Mouse (Mus musculus) liver, embryonic 16.5 days (tissue): ENCODE measurements around the gene Fyn. TPM values are rescaled to one million over a fixed set of nuclear protein-coding genes. Genes with fewer than 3 reads are reported as not detected.

Source experiments
- ATAC-seq: fragments of 200-750 bp; cut with Nextera tagmentation; 2 replicates; pipeline ENCODE4 v1.8.0; 2017; ENCODE audit warnings: low read depth, mild to moderate bottlenecking, moderate number of reproducible peaks, moderate library complexity
- H3K27ac ChIP-seq: fragments of 300-500 bp; sonication (generic); 2 replicates; pipeline ENCODE4 v1.5.1; 2014; ENCODE audit warnings: mild to moderate bottlenecking, low read length
- H3K27me3 ChIP-seq: fragments of 300-500 bp; sonication (generic); 2 replicates; pipeline ENCODE4 v1.6.1; 2014; ENCODE audit warnings: low read depth, low read length, mixed read lengths; ENCODE audit not compliant: control insufficient read depth, insufficient read depth
- H3K36me3 ChIP-seq: fragments of 300-500 bp; sonication (generic); 2 replicates; pipeline ENCODE4 v1.6.1; 2014; ENCODE audit warnings: mild to moderate bottlenecking; ENCODE audit not compliant: control insufficient read depth, insufficient read depth
- H3K4me1 ChIP-seq: fragments of 300-500 bp; sonication (generic); 2 replicates; pipeline ENCODE4 v1.6.1; 2014; ENCODE audit warnings: low read depth, low read length, mixed read lengths; ENCODE audit not compliant: control insufficient read depth
- H3K4me2 ChIP-seq: fragments of 300-500 bp; sonication (generic); 2 replicates; pipeline ENCODE4 v1.6.1; 2014; ENCODE audit warnings: low read depth, low read length, mixed read lengths
- H3K4me3 ChIP-seq: fragments of 300-500 bp; sonication (generic); 2 replicates; pipeline ENCODE4 v1.5.1; 2014; ENCODE audit warnings: low read depth, mild to moderate bottlenecking, low read length
- H3K9ac ChIP-seq: fragments of 300-500 bp; sonication (generic); 2 replicates; pipeline ENCODE4 v1.6.1; 2014; ENCODE audit warnings: low read depth, low read length
- H3K9me3 ChIP-seq: fragments of 300-500 bp; sonication (generic); replicated peaks from 2 replicates; pipeline ENCODE4 v1.6.1; 2016; ENCODE audit warnings: low read length; ENCODE audit not compliant: control insufficient read depth
- WGBS: fragments of 180-500 bp; shearing (Covaris S2); extraction: QIAGEN DNeasy Blood & Tissue Kit; methylation state at CpG from one replicate; pipeline ENCODE4 v1.1.7; 2014; ENCODE audit not compliant: insufficient replicate concordance; 5-methylcytosine and 5-hydroxymethylcytosine counted together
- polyA plus RNA-seq: library from polyadenylated mRNA; unstranded; fragments of >200 nt; fragmentation: Nextera tagmentation; extraction: Ambion mirVana; gene quantifications from 2 replicates; pipeline ENCODE4 v1.2.1, GENCODE M21; 2015

Gene Fyn
- polyA plus RNA-seq, 1 experiment from 2014 or later = 5.9 TPM

- Histone ChIP-seq H3K9me3 (no peaks in the 10 kb centered on the region), H3K36me3 (no peaks in the 10 kb centered on the region), H3K27ac (no peak overlapping the region), H3K4me3 (no peak overlapping the region), H3K4me2 (no peak overlapping the region), H3K4me1 (peaks cover 18% of the 10 kb centered on the region), H3K27me3 (no peaks in the 10 kb centered on the region), H3K9ac (no peak overlapping the region)
- 63% methylated on average over 8 of the region's 8 CpGs for WGBS
- ATAC-seq = no peak
These were observed 94.1 kb downstream of the Fyn start for GRCm38 (mm10) chr10:39462711-39463110.

GRCm38 (mm10) chr10:39464383-39464782, 95.7 kb downstream of the Fyn start:
- Histone ChIP-seq H3K27ac (no peak overlapping the region), H3K9ac (no peak overlapping the region), H3K9me3 (no peaks in the 10 kb centered on the region), H3K27me3 (no peaks in the 10 kb centered on the region), H3K4me3 (no peak overlapping the region), H3K4me1 (peaks cover 5% of the 10 kb centered on the region), H3K36me3 (no peaks in the 10 kb centered on the region), H3K4me2 (no peak overlapping the region)
- WGBS = 79% methylated on average over 5 of the region's 5 CpGs
- no peak for ATAC-seq

GRCm38 (mm10) chr10:39467317-39467716, 98.7 kb downstream of the Fyn start:
- H3K9me3 ChIP-seq = no peaks in the 10 kb centered on the region
- no peak overlapping the region for H3K27ac ChIP-seq
- ATAC-seq = no peak
- no peaks in the 10 kb centered on the region; the same call in 1 of the 2 replicates for H3K4me1 ChIP-seq
- H3K27me3 ChIP-seq = no peaks in the 10 kb centered on the region
- no peaks in the 10 kb centered on the region for H3K36me3 ChIP-seq
- no peak overlapping the region for H3K9ac ChIP-seq
- no peak overlapping the region for H3K4me2 ChIP-seq
- WGBS = 67% methylated on average over 6 of the region's 6 CpGs
- no peak overlapping the region for H3K4me3 ChIP-seq

- H3K9ac ChIP-seq = no peak overlapping the region
These were observed 99.2 kb downstream of the Fyn start for GRCm38 (mm10) chr10:39467821-39468220.

GRCm38 (mm10) chr10:39468576-39468975, 99.9 kb downstream of the Fyn start:
- H3K9me3 ChIP-seq = no peaks in the 10 kb centered on the region
- WGBS = 73% methylated on average over 3 of the region's 3 CpGs
- no peak overlapping the region for H3K4me3 ChIP-seq
- no peak overlapping the region for H3K4me2 ChIP-seq
- H3K4me1 ChIP-seq = no peaks in the 10 kb centered on the region; the same call in 1 of the 2 replicates
- H3K27me3 ChIP-seq = no peaks in the 10 kb centered on the region
- H3K36me3 ChIP-seq = no peaks in the 10 kb centered on the region
- H3K27ac ChIP-seq = no peak overlapping the region
- H3K9ac ChIP-seq = no peak overlapping the region
- no peak for ATAC-seq

More at GRCm38 (mm10) chr10:39467821-39468220, 99.2 kb downstream of the Fyn start:
- Histone ChIP-seq H3K4me2 (no peak overlapping the region), H3K4me3 (no peak overlapping the region), H3K27ac (no peak overlapping the region), H3K27me3 (no peaks in the 10 kb centered on the region), H3K4me1 (no peaks in the 10 kb centered on the region; the same call in 1 of the 2 replicates), H3K36me3 (no peaks in the 10 kb centered on the region), H3K9me3 (no peaks in the 10 kb centered on the region)
- ATAC-seq = no peak
- 74% methylated on average over 7 of the region's 7 CpGs for WGBS

GRCm38 (mm10) chr10:39469341-39469740, 100.7 kb downstream of the Fyn start:
- Histone ChIP-seq H3K4me1 (no peaks in the 10 kb centered on the region; the same call in 1 of the 2 replicates), H3K27me3 (no peaks in the 10 kb centered on the region), H3K9me3 (no peaks in the 10 kb centered on the region), H3K4me2 (no peak overlapping the region), H3K27ac (no peak overlapping the region), H3K4me3 (no peak overlapping the region), H3K9ac (no peak overlapping the region), H3K36me3 (no peaks in the 10 kb centered on the region)
- peak; percentile 51 for ATAC-seq
- WGBS = 64% methylated on average over 7 of the region's 7 CpGs

GRCm38 (mm10) chr10:39470321-39470720, 101.7 kb downstream of the Fyn start:
- H3K27me3 ChIP-seq = no peaks in the 10 kb centered on the region
- no peak for ATAC-seq
- H3K9me3 ChIP-seq = no peaks in the 10 kb centered on the region
- 73% methylated on average over 7 of the region's 7 CpGs for WGBS
- no peaks in the 10 kb centered on the region for H3K36me3 ChIP-seq
- H3K4me3 ChIP-seq = no peak overlapping the region
- no peak overlapping the region for H3K9ac ChIP-seq
- no peak overlapping the region for H3K27ac ChIP-seq
- H3K4me1 ChIP-seq = no peaks in the 10 kb centered on the region; the same call in 1 of the 2 replicates
- H3K4me2 ChIP-seq = no peak overlapping the region

GRCm38 (mm10) chr10:39471040-39471713, 102.5 kb downstream of the Fyn start:
- no peak for ATAC-seq
- Histone ChIP-seq H3K36me3 (no peaks in the 10 kb centered on the region), H3K9ac (no peak overlapping the region), H3K4me2 (no peak overlapping the region), H3K27ac (no peak overlapping the region), H3K4me3 (no peak overlapping the region), H3K4me1 (no peaks in the 10 kb centered on the region; the same call in 1 of the 2 replicates), H3K27me3 (no peaks in the 10 kb centered on the region), H3K9me3 (no peaks in the 10 kb centered on the region)
- WGBS = 71% methylated on average over 7 of the region's 7 CpGs

- H3K27me3 ChIP-seq = no peaks in the 10 kb centered on the region
- H3K27ac ChIP-seq = no peak overlapping the region
- no peak for ATAC-seq
- 68% methylated on average over 15 of the region's 15 CpGs for WGBS
- H3K4me1 ChIP-seq = no peaks in the 10 kb centered on the region; the same call in 1 of the 2 replicates
- H3K4me3 ChIP-seq = no peak overlapping the region
- H3K9ac ChIP-seq = no peak overlapping the region
- no peaks in the 10 kb centered on the region for H3K9me3 ChIP-seq
- H3K36me3 ChIP-seq = no peaks in the 10 kb centered on the region
- no peak overlapping the region for H3K4me2 ChIP-seq
These were observed 103.3 kb downstream of the Fyn start for GRCm38 (mm10) chr10:39471714-39472531.
